Mouse (Mus musculus) lung, adult 10 weeks (tissue): Measurements from ENCODE around the gene Gm4303. TPM values are rescaled to one million over a fixed set of nuclear protein-coding genes. Genes with fewer than 3 reads are reported as not detected.

Experiments
- polyA plus RNA-seq: library from polyadenylated mRNA; stranded (reverse); fragments of 350-450 nt; fragmentation: Illumina TruSeq; extraction: RNeasy Lipid Tissue Mini Kit (QIAGEN cat#74804); gene quantifications from one replicate; pipeline ENCODE4 v1.2.3, GENCODE M21; 2014; ENCODE audit warnings: low read depth, low replicate concordance; ENCODE audit not compliant: insufficient read depth

Gm4303 gene
- polyA plus RNA-seq, result not detected

GRCm38 (mm10) chr10:100345672-100346071 lies at the start of gene Gm4303:
Gene Gm4303 (plus strand): TSS chr10:100345972.

GRCm38 (mm10) chr10:100335376-100335775 lies 10.4 kb upstream of the Gm4303 start, which contains the start of gene Gm4301:
Gene Gm4301 (plus strand): TSS chr10:100335676.

GRCm38 (mm10) chr10:100340536-100340935 lies 5.2 kb upstream of the Gm4303 start, which contains the start of gene Gm4302:
Gene Gm4302 (plus strand): TSS chr10:100340836.

GRCm38 (mm10) chr10:100350793-100351192 lies 5.0 kb downstream of the Gm4303 start, which contains the start of gene Gm4305:
Gene Gm4305 (plus strand): TSS chr10:100351093.

GRCm38 (mm10) chr10:100361038-100361437 lies 15.3 kb downstream of the Gm4303 start, which contains the start of gene Gm4307:
Gene Gm4307 (plus strand): TSS chr10:100361338.

GRCm38 (mm10) chr10:100382460-100382859 lies 36.7 kb downstream of the Gm4303 start, which contains the start of gene Gm4312:
Gene Gm4312 (minus strand): TSS chr10:100382560.

Other genes starting within 250 kb of the Gm4303 start
- not detected for gene Gm4301, start 10.3 kb upstream of the Gm4303 start, polyA plus RNA-seq
- gene Gm4302, start 5.1 kb upstream of the Gm4303 start, polyA plus RNA-seq, result not detected
- gene Gm4305, start 5.1 kb downstream of the Gm4303 start, polyA plus RNA-seq, result not detected
- not detected for gene Gm4307, start 15.4 kb downstream of the Gm4303 start, polyA plus RNA-seq
- gene Gm4312, start 36.6 kb downstream of the Gm4303 start, polyA plus RNA-seq, result not detected
- gene Tmtc3, start 141.4 kb downstream of the Gm4303 start, polyA plus RNA-seq, result 4.6 TPM
- 4.0 TPM for gene Cep290, start 141.6 kb downstream of the Gm4303 start, polyA plus RNA-seq
- gene 4930430F08Rik, start 244.5 kb downstream of the Gm4303 start, polyA plus RNA-seq, result 4.4 TPM
- gene 1700017N19Rik, start 244.5 kb downstream of the Gm4303 start, polyA plus RNA-seq, result not detected